Mouse (Mus musculus) heart, adult 2 months (tissue): Measurements from ENCODE around the gene Serpinb3d. TPM values are rescaled to one million over a fixed set of nuclear protein-coding genes. Genes with fewer than 3 reads are reported as not detected.
"Not testable (repeated sequence)": the region's sequence is repeated elsewhere in the genome, so short reads cannot be mapped to it uniquely, and the experiment has no call there.

Source experiments
- DNase-seq, 2 experiments: peaks; one replicate each; pipeline ENCODE4 v3.0.0; 2021
- H3K27ac ChIP-seq: fragments of 200-600 bp; 2 replicates; pipeline ENCODE4 v1.8.1; 2022
- H3K27me3 ChIP-seq: fragments of 200-500 bp; 2 replicates; pipeline ENCODE4 v1.6.1; 2012; ENCODE audit warnings: mild to moderate bottlenecking, low read length, inconsistent platforms, mixed read lengths; ENCODE audit not compliant: control insufficient read depth, insufficient read depth
- H3K36me3 ChIP-seq: fragments of 200-500 bp; 2 replicates; pipeline ENCODE4 v1.6.1; 2012; ENCODE audit warnings: low read length, inconsistent platforms; ENCODE audit not compliant: control insufficient read depth, insufficient read depth
- H3K4me1 ChIP-seq: fragments of 200-500 bp; 2 replicates; pipeline ENCODE4 v1.6.1; 2011; ENCODE audit warnings: low read length; ENCODE audit not compliant: control insufficient read depth, insufficient read depth
- H3K4me3 ChIP-seq: fragments of 200-600 bp; 2 replicates; pipeline ENCODE4 v1.8.1; 2022
- H3K79me2 ChIP-seq: fragments of 200-500 bp; replicated peaks from 2 replicates; pipeline ENCODE4 v1.6.1; 2012; ENCODE audit warnings: mild to moderate bottlenecking, inconsistent platforms, low read length, moderate library complexity, mixed read lengths; ENCODE audit not compliant: control insufficient read depth, insufficient read depth
- H3K9ac ChIP-seq: fragments of 200-500 bp; 2 replicates; pipeline ENCODE4 v1.6.1; 2012; ENCODE audit warnings: low read depth, mild to moderate bottlenecking, control low read depth, inconsistent platforms, low read length, mixed read lengths
- CTCF ChIP-seq: fragments of 200-600 bp; IDR thresholded peaks from 2 replicates; pipeline ENCODE4 v1.8.1; 2022; ENCODE audit warnings: antibody characterized with exemption, mild to moderate bottlenecking, moderate library complexity
- EP300 ChIP-seq: fragments of 200-500 bp; IDR thresholded peaks from 2 replicates; pipeline ENCODE4 v1.6.1; 2011; ENCODE audit warnings: low read depth, low read length, control low read depth; ENCODE audit not compliant: insufficient read depth
- POLR2A ChIP-seq: fragments of 200-500 bp; IDR thresholded peaks from 2 replicates; pipeline ENCODE4 v1.6.1; 2011; ENCODE audit warnings: mild to moderate bottlenecking, low read depth, low read length, control low read depth; ENCODE audit not compliant: insufficient read depth
- WGBS: fragments of 180-500 bp; shearing (Covaris S2); methylation state at CpG from one replicate; pipeline ENCODE4 v1.1.7; 2018; 5-methylcytosine and 5-hydroxymethylcytosine counted together
- intact Hi-C: fragments of 180-260 bp; cut with DNase I; formaldehyde crosslinking; loops from one replicate; pipeline ENCODE4 v1.15.1; 2025
- long read RNA-seq: library from polyadenylated mRNA; stranded (forward); transcript quantifications from one replicate; pipeline ENCODE4 v2.0.0, GENCODE M21; 2021
- polyA plus RNA-seq: library from polyadenylated mRNA; depleted of rRNA; stranded (reverse); fragments of >200 nt; gene quantifications from 2 replicates; pipeline ENCODE4 v1.2.3, GENCODE M21; 2012; rRNA removed
- total RNA-seq, 2 experiments: library from RNA; stranded (reverse); gene quantifications; 2 replicates each; pipeline ENCODE4 v1.2.3; 2021

Serpinb3d gene
- total RNA-seq (not detected), polyA plus RNA-seq (not detected in 2 replicates)
- long read RNA-seq = 0 reads

DNA sequence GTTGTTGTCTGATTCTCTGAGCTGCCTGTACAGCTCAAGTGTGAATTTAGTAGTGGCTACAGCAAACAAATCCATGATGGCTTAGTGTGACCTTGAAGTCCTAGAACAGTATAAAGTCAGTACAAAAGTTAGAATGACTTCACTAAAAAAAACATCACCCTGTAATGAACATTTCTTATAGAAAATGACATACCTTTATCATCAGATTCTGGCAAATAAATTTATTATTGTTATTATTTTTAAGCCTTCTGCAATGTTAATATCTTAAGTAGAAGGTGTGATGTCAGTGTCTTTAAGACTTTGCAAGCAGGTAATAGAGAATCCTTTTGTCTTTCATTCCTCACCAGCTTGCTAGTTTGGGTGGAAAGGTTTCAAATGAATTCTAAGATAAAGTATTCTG lies at the start of gene Serpinb3d:
Serpinb3d (minus strand) TSS at position 101 of the 400 bp plus-strand sequence.
- H3K27me3 ChIP-seq = no peaks in the 10 kb centered on the region
- H3K9ac ChIP-seq = no peak within 1 kb of the TSS
- H3K4me3 ChIP-seq = no peak within 1 kb of the TSS
- DNase-seq = no peak
- H3K27ac ChIP-seq = no peak within 1 kb of the TSS
- no peaks in the 10 kb centered on the region for H3K79me2 ChIP-seq
- TF ChIP-seq POLR2A (no peak), CTCF (no peak), EP300 (no peak)
- no peaks in the 10 kb centered on the region for H3K4me1 ChIP-seq
- intact Hi-C loops = no loop called here
- H3K36me3 ChIP-seq = no peaks in the 10 kb centered on the region

GRCm38 (mm10) chr1:107127453-107127852 lies 44.1 kb upstream of the Serpinb3d start:
- peak; percentile 34 for TF ChIP-seq CTCF
- intact Hi-C loops, DNase-seq: not testable (repeated sequence)

GRCm38 (mm10) chr1:107098417-107098816 lies 15.1 kb upstream of the Serpinb3d start:
- Histone ChIP-seq H3K9ac (no peak overlapping the region), H3K27ac (no peak overlapping the region), H3K27me3 (no peaks in the 10 kb centered on the region), H3K4me3 (no peak overlapping the region), H3K79me2 (no peaks in the 10 kb centered on the region), H3K4me1 (no peaks in the 10 kb centered on the region), H3K36me3 (no peaks in the 10 kb centered on the region)
- WGBS = 71% methylated on average over 2 of the region's 2 CpGs
- DNase-seq = no peak
- intact Hi-C loops = no loop called here
- TF ChIP-seq EP300 (no peak), CTCF (no peak), POLR2A (no peak)

More at GRCm38 (mm10) chr1:107127453-107127852, 44.1 kb upstream of the Serpinb3d start:
- not testable (repeated sequence) for H3K27me3 ChIP-seq, H3K79me2 ChIP-seq, H3K36me3 ChIP-seq, H3K4me1 ChIP-seq, H3K9ac ChIP-seq, H3K27ac ChIP-seq, H3K4me3 ChIP-seq

GRCm38 (mm10) chr1:107052203-107052602 lies 31.1 kb downstream of the Serpinb3d start, which contains the start of gene Serpinb3a:
TSS of gene Serpinb3a (minus strand) at chr1:107052303.
- Histone ChIP-seq H3K27ac (no peak within 1 kb of the TSS), H3K27me3 (no peaks in the 10 kb centered on the region), H3K79me2 (no peaks in the 10 kb centered on the region), H3K4me3 (no peak within 1 kb of the TSS), H3K4me1 (no peaks in the 10 kb centered on the region), H3K36me3 (no peaks in the 10 kb centered on the region), H3K9ac (no peak within 1 kb of the TSS)
- intact Hi-C loops = no loop called here
- DNase-seq = no peak
- TF ChIP-seq EP300 (no peak), CTCF (no peak)
- WGBS = 67% methylated on average over 1 of the region's 1 CpGs

GRCm38 (mm10) chr1:107034236-107034635 lies 49.1 kb downstream of the Serpinb3d start:
- H3K4me1 ChIP-seq, H3K27me3 ChIP-seq, DNase-seq, H3K4me3 ChIP-seq, H3K27ac ChIP-seq, intact Hi-C loops, H3K79me2 ChIP-seq, H3K9ac ChIP-seq, H3K36me3 ChIP-seq: not testable (repeated sequence)
- 68% methylated on average over 3 of the region's 3 CpGs for WGBS

Other genes with a start within 250 kb of the Serpinb3d start
- gene Serpinb5, start 222.3 kb downstream of the Serpinb3d start, total RNA-seq = not detected
- 0.06 TPM in 1 of 2 replicates, not detected in the other for gene Serpinb5, start 222.3 kb downstream of the Serpinb3d start, polyA plus RNA-seq
- not detected for gene Serpinb12, start 149.1 kb downstream of the Serpinb3d start, total RNA-seq
- gene Serpinb12, start 149.1 kb downstream of the Serpinb3d start, polyA plus RNA-seq = not detected in 2 replicates
- gene Serpinb13, start 102.5 kb downstream of the Serpinb3d start, total RNA-seq = not detected
- gene Serpinb13, start 102.5 kb downstream of the Serpinb3d start, polyA plus RNA-seq = not detected in 2 replicates
- gene Serpinb3a, start 31.2 kb downstream of the Serpinb3d start, total RNA-seq = not detected
- gene Serpinb3a, start 31.2 kb downstream of the Serpinb3d start, polyA plus RNA-seq = not detected in 2 replicates
- not detected for gene Serpinb3b, start 194.9 kb upstream of the Serpinb3d start, total RNA-seq
- not detected in 2 replicates for gene Serpinb3b, start 194.9 kb upstream of the Serpinb3d start, polyA plus RNA-seq
- not detected for gene Serpinb3c, start 194.9 kb upstream of the Serpinb3d start, total RNA-seq
- gene Serpinb3c, start 194.9 kb upstream of the Serpinb3d start, polyA plus RNA-seq = not detected in 2 replicates